ENCODE assay signal across 19 mouse cellular contexts in genomic region chr8:78611019-78611418, GRCm38 (mm10).
"Had no signal": no experiment of that assay in that cellular context is flagged by ENCODE, and none has a peak within 500 bp of the region (broad histone marks: within the 10 kb centered on the region; RNA-seq: fewer than 3 reads in every experiment).

No protein-coding gene starts in this region.

- H3K4me3 ChIP-seq: midbrain, embryonic 13.5 days; midbrain, embryonic 15.5 days; myocyte; neural tube, embryonic 13.5 days; neural tube, embryonic 15.5 days had no signal

- H3K9ac ChIP-seq: liver, embryonic 14.5 days; lung, embryonic 14.5 days; midbrain, embryonic 13.5 days; midbrain, embryonic 15.5 days; neural tube, embryonic 13.5 days; neural tube, embryonic 15.5 days had no signal

- DNase-seq: lung, adult 18-20 months; lung, embryonic 14.5 days; lung, postnatal 10 days; lung, postnatal 4 days; retina, postnatal 1 day; right cerebral cortex, adult 18-20 months; right cerebral cortex, postnatal 25 days; right cerebral cortex, postnatal 4 days; spleen, adult 18-20 months; thymus, adult 18-20 months; thymus, postnatal 14 days; thymus, postnatal 36 days had no signal

- H3K36me3 ChIP-seq: midbrain, embryonic 15.5 days; neural tube, embryonic 15.5 days had no signal

- H3K4me1 ChIP-seq: midbrain, embryonic 13.5 days; midbrain, embryonic 15.5 days; neural tube, embryonic 13.5 days; neural tube, embryonic 15.5 days had no signal

- ATAC-seq: midbrain, embryonic 13.5 days; midbrain, embryonic 15.5 days had no signal

- H3K27me3 ChIP-seq: midbrain, embryonic 13.5 days; midbrain, embryonic 15.5 days; neural tube, embryonic 13.5 days; neural tube, embryonic 15.5 days had no signal

- H3K27ac ChIP-seq: liver, embryonic 14.5 days; midbrain, embryonic 13.5 days; midbrain, embryonic 15.5 days; neural tube, embryonic 13.5 days; neural tube, embryonic 15.5 days had no signal

- H3K4me2 ChIP-seq: lung, embryonic 14.5 days; midbrain, embryonic 11.5 days; midbrain, embryonic 13.5 days; midbrain, embryonic 15.5 days; neural tube, embryonic 13.5 days; neural tube, embryonic 15.5 days had no signal

- H3K9me3 ChIP-seq: midbrain, embryonic 13.5 days; midbrain, embryonic 15.5 days; neural tube, embryonic 13.5 days; neural tube, embryonic 15.5 days had no signal
